Mouse (Mus musculus): Measurements from ENCODE around the gene Ppp2r2d. TPM values are rescaled to one million over a fixed set of nuclear protein-coding genes. Genes with fewer than 3 reads are reported as not detected.

Gene Ppp2r2d
- polyA plus RNA-seq, 1 experiment from 2014 or later, result 76.2 TPM

DNA sequence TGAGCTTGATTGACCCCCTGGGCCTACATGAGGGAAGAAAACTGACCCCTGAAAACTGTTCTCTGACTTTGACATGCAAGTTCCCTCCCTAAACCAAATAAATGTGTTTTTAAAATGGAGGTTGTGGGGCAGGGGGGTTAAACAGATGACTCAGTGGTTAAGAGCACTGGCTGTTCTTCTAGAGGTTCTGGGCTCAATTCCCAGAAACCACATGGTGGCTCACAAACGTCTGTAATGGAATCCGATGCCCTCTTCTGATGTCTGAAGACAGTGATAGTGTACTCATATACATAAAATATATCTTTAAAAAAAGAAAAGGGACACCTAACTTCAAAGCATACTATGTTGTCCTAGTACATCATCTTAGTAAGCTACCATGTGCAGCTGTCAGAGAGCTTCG lies 29.2 kb downstream of the Ppp2r2d start:
- H3K27ac ChIP-seq (ENCODE audit: low read depth, low read length), result no peak overlapping the region
- H3K36me3 ChIP-seq (ENCODE audit: control insufficient read depth, insufficient read depth, low read length), result peaks cover 20% of the 10 kb centered on the region
- WGBS, result 94% methylated on average over 3 of the region's 3 CpGs
- H3K9me3 ChIP-seq (ENCODE audit: control insufficient read depth, low read length), result no peaks in the 10 kb centered on the region
- H3K4me2 ChIP-seq, result no peak overlapping the region
- H3K9ac ChIP-seq (ENCODE audit: low read length), result no peak overlapping the region
- H3K27me3 ChIP-seq (ENCODE audit: control insufficient read depth, insufficient read depth, low read length), result no peaks in the 10 kb centered on the region
- no peaks in the 10 kb centered on the region for H3K4me1 ChIP-seq (ENCODE audit: control insufficient read depth, insufficient read depth, low read length)
- no peak for DNase-seq (ENCODE audit: low spot score, missing footprints)
- ATAC-seq (ENCODE audit: low FRiP score), result no peak
- H3K4me3 ChIP-seq (ENCODE audit: low read depth, low read length), result no peak overlapping the region

DNA sequence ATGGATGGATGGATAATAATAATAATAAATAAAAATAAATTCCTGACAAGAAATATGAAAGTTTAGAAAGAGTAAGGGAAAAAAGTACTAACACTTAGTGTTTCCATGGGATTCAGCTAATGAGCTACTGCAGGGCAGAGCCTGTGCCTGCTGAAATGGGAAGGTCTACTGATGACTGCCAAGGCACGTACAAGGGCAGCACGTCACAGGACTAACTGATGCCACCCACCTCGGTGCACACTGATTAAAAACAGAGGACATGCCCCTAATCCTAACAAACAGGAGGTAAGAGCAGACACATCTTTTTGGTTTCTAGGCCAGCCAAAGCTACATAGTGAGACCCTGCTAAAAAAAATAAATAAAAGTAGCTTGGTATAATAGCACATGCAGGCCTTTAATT lies 37.8 kb downstream of the Ppp2r2d start:
- DNase-seq (ENCODE audit: low spot score, missing footprints) (peak; percentile 59), ATAC-seq (ENCODE audit: low FRiP score) (no peak)
- Histone ChIP-seq H3K27me3 (ENCODE audit: control insufficient read depth, insufficient read depth, low read length) (no peaks in the 10 kb centered on the region), H3K9ac (ENCODE audit: low read length) (no peak overlapping the region), H3K4me3 (ENCODE audit: low read depth, low read length) (no peak overlapping the region), H3K27ac (ENCODE audit: low read depth, low read length) (no peak overlapping the region), H3K9me3 (ENCODE audit: control insufficient read depth, low read length) (no peaks in the 10 kb centered on the region), H3K4me1 (ENCODE audit: control insufficient read depth, insufficient read depth, low read length) (no peaks in the 10 kb centered on the region), H3K4me2 (no peak overlapping the region), H3K36me3 (ENCODE audit: control insufficient read depth, insufficient read depth, low read length) (peaks cover 21% of the 10 kb centered on the region; the same call in 1 of the 2 replicates)
- 97% methylated on average over 3 of the region's 3 CpGs for WGBS

DNA sequence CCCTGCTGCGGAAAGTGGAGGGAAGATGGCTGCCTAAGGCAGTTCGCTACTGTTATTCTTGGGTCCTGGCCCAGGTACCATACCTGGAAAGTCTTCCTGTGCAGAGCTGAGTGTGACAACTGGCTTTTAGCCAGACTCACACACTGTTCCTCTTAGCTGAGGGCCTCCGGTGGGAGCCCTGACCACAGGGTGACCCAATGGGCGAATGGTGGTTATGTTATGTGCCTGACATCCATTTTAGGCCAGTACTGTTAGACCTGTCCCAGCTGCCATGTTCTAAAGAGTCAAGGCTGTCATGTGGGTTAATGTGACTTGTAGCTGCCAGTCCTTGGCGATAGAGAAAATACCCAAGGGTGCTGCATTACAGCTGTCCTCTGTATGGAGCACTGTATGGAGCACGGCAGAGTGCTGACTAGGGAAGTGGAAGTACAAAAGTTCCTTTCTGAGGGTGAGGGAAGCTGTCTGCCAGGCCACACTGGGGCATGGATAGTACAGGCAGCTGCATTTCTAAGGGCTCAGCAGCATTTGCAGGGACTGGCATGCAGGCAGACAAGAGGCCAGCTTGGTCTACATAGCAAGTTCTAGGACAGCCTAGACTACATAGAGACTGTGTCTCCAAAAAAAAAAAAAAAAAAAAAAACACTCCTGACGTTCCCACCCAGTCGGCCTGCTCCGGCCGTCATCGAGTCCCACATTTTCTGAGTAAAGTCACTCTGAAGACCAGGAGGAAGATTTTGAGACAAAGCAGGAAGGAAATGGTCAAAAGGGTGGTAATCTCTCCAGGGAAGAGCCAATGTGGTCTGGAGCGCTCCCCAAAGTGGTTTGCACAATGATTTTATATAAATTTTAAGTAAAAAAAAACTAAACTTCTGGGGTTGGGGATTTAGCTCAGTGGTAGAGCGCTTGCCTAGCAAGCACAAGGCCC lies 39.7 kb downstream of the Ppp2r2d start:
- 87% methylated on average over 12 of the region's 13 CpGs for WGBS
- no peaks in the 10 kb centered on the region for H3K9me3 ChIP-seq (ENCODE audit: control insufficient read depth, low read length)
- H3K27me3 ChIP-seq (ENCODE audit: control insufficient read depth, insufficient read depth, low read length), result no peaks in the 10 kb centered on the region
- no peak overlapping the region for H3K9ac ChIP-seq (ENCODE audit: low read length)
- H3K4me3 ChIP-seq (ENCODE audit: low read depth, low read length), result no peak overlapping the region
- H3K4me1 ChIP-seq (ENCODE audit: control insufficient read depth, insufficient read depth, low read length), result no peaks in the 10 kb centered on the region
- H3K36me3 ChIP-seq (ENCODE audit: control insufficient read depth, insufficient read depth, low read length), result peaks cover 16% of the 10 kb centered on the region; the same call in 1 of the 2 replicates
- no peak overlapping the region for H3K4me2 ChIP-seq
- ATAC-seq (ENCODE audit: low FRiP score), result no peak
- no peak overlapping the region for H3K27ac ChIP-seq (ENCODE audit: low read depth, low read length)
- no peak for DNase-seq (ENCODE audit: low spot score, missing footprints)

DNA sequence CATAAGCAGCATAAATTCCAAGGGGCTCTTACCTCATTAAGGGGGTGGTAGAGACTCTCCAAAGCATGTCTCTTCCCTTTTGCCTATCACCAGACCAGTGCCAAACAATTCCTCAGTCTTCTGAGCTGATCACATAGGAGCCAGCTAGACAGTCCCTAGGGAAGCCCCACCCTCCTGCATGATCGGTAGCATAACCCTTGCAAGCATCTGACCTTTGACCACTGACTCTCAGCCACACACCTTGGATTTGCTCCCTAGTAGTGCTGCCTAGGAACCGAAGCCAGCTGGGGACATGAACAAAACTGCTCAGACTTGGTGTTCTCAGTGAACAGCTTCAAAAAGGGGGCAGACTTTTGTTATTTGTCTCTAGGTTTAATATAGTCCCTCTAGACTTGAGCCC lies 52.2 kb downstream of the Ppp2r2d start:
- no peak overlapping the region for H3K27ac ChIP-seq (ENCODE audit: low read depth, low read length)
- no peak overlapping the region for H3K4me2 ChIP-seq
- no peaks in the 10 kb centered on the region for H3K4me1 ChIP-seq (ENCODE audit: control insufficient read depth, insufficient read depth, low read length)
- ATAC-seq (ENCODE audit: low FRiP score), result no peak
- 84% methylated on average over 2 of the region's 2 CpGs for WGBS
- 0 out of 2 replicates have a peak, but pooled peaks cover 3% of the 10 kb centered on the region for H3K36me3 ChIP-seq (ENCODE audit: control insufficient read depth, insufficient read depth, low read length)
- H3K9ac ChIP-seq (ENCODE audit: low read length), result no peak overlapping the region
- no peak overlapping the region for H3K4me3 ChIP-seq (ENCODE audit: low read depth, low read length)
- DNase-seq (ENCODE audit: low spot score, missing footprints), result no peak
- H3K27me3 ChIP-seq (ENCODE audit: control insufficient read depth, insufficient read depth, low read length), result no peaks in the 10 kb centered on the region
- no peaks in the 10 kb centered on the region for H3K9me3 ChIP-seq (ENCODE audit: control insufficient read depth, low read length)

DNA sequence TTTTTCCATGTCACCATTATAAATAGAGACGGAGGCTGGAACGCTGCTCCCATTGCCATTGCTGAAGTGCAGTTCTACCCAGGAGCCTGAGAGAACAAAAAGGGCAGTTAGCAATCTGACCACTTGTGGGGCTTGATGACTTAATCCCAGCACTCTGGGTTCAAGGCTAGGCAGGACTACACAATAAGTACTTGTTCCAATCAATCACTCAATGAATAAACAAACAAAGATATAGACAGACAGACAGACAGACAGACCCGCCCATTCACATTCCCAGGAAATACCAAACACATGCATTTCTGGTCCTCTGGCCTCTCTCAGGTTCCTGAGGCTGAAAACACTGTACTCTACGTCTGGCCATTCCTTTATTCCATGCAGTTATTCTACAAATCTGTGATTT lies 52.9 kb downstream of the Ppp2r2d start:
- no peak overlapping the region for H3K4me3 ChIP-seq (ENCODE audit: low read depth, low read length)
- ATAC-seq (ENCODE audit: low FRiP score) (no peak), DNase-seq (ENCODE audit: low spot score, missing footprints) (no peak)
- no peak overlapping the region for H3K27ac ChIP-seq (ENCODE audit: low read depth, low read length)
- no peaks in the 10 kb centered on the region for H3K27me3 ChIP-seq (ENCODE audit: control insufficient read depth, insufficient read depth, low read length)
- WGBS, result 86% methylated on average over 4 of the region's 4 CpGs
- H3K4me2 ChIP-seq, result no peak overlapping the region
- H3K4me1 ChIP-seq (ENCODE audit: control insufficient read depth, insufficient read depth, low read length), result no peaks in the 10 kb centered on the region
- no peak overlapping the region for H3K9ac ChIP-seq (ENCODE audit: low read length)
- no peaks in the 10 kb centered on the region for H3K9me3 ChIP-seq (ENCODE audit: control insufficient read depth, low read length)
- H3K36me3 ChIP-seq (ENCODE audit: control insufficient read depth, insufficient read depth, low read length), result 0 out of 2 replicates have a peak, but pooled peaks cover 1% of the 10 kb centered on the region

DNA sequence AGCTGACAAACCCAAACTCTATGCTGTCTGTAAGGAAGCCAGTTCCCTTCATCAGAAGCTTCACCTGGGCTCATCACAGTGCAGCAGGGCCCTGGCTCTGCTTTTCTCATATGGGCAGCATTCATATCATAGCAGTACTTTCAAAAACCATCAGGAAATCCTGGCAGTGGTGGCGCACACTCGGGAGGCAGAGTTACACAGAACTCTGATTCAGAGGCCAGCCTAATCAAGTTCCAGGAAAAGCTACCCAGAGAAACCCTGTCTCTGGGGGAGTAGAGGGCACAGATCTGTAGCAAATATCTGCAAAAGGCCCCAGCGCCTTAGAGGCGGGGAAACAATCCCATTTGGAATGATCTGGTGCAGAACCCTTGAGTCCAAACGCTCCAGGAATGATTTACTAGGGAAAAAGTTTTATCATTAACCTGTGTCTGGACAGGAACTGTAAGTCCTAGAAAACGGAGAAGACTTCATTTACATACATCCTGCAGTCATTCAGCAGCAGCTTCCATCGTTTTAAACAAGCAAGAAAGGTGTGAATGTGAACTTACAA lies 58.1 kb downstream of the Ppp2r2d start:
- Histone ChIP-seq H3K36me3 (ENCODE audit: control insufficient read depth, insufficient read depth, low read length) (no peaks in the 10 kb centered on the region), H3K27me3 (ENCODE audit: control insufficient read depth, insufficient read depth, low read length) (no peaks in the 10 kb centered on the region), H3K4me2 (no peak overlapping the region), H3K4me3 (ENCODE audit: low read depth, low read length) (no peak overlapping the region), H3K9me3 (ENCODE audit: control insufficient read depth, low read length) (no peaks in the 10 kb centered on the region), H3K27ac (ENCODE audit: low read depth, low read length) (no peak overlapping the region), H3K4me1 (ENCODE audit: control insufficient read depth, insufficient read depth, low read length) (peaks cover 19% of the 10 kb centered on the region), H3K9ac (ENCODE audit: low read length) (no peak overlapping the region)
- no peak for ATAC-seq (ENCODE audit: low FRiP score)
- 86% methylated on average over 7 of the region's 7 CpGs for WGBS
- DNase-seq (ENCODE audit: low spot score, missing footprints), result no peak

DNA sequence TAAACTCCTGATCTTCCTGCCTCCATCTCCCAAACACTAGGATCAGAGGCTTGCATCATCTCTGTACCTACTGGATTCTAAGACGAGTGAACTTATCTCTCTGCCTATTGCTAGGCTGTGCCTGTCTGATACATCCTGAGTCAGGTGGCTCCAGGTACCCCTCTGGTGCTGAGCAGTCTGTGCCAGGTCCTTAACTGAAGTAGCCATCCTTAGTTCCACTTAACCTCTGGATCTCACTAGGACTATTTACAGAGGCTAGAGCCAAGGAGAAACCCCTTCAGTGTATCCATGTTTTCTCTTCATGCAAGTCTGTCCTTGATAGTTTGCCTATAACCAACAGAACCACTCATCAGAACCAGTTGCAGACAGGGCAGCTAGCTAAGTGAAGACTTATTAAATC lies 60.6 kb downstream of the Ppp2r2d start:
- Histone ChIP-seq H3K9me3 (ENCODE audit: control insufficient read depth, low read length) (no peaks in the 10 kb centered on the region), H3K4me3 (ENCODE audit: low read depth, low read length) (no peak overlapping the region), H3K27ac (ENCODE audit: low read depth, low read length) (no peak overlapping the region), H3K4me2 (peak overlapping the region; percentile 32; the same call in 1 of the 2 replicates), H3K36me3 (ENCODE audit: control insufficient read depth, insufficient read depth, low read length) (no peaks in the 10 kb centered on the region), H3K9ac (ENCODE audit: low read length) (no peak overlapping the region), H3K4me1 (ENCODE audit: control insufficient read depth, insufficient read depth, low read length) (peaks cover 25% of the 10 kb centered on the region), H3K27me3 (ENCODE audit: control insufficient read depth, insufficient read depth, low read length) (peaks cover 5% of the 10 kb centered on the region; the same call in 1 of the 2 replicates)
- DNase-seq (ENCODE audit: low spot score, missing footprints) (no peak), ATAC-seq (ENCODE audit: low FRiP score) (no peak)
- 87% methylated on average over 1 of the region's 1 CpGs for WGBS

DNA sequence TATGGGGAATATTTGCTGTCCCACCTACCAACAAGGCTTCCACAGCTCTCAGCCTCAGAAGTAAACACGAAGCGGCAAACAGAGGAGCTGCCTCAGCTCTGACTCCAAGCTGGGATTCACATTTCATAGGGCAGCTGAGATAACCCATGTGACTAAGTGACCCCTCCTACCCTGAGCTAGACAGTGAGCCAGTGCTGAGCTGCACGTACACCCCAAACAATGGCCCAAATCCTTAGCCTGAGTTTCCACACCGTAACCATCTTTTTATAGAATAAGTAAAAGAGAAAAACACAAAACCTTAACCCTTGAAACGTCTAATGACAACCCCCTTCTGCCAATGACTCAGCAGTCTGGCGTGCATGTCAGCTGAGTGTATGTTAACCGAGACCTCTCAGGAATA lies 61.2 kb downstream of the Ppp2r2d start:
- Histone ChIP-seq H3K4me1 (ENCODE audit: control insufficient read depth, insufficient read depth, low read length) (peaks cover 25% of the 10 kb centered on the region), H3K9me3 (ENCODE audit: control insufficient read depth, low read length) (no peaks in the 10 kb centered on the region), H3K4me2 (peak overlapping the region; percentile 32), H3K27me3 (ENCODE audit: control insufficient read depth, insufficient read depth, low read length) (peaks cover 5% of the 10 kb centered on the region; the same call in 1 of the 2 replicates), H3K4me3 (ENCODE audit: low read depth, low read length) (0 out of 2 replicates have a peak overlapping the region, but pooled peaks have one; percentile 9), H3K9ac (ENCODE audit: low read length) (no peak overlapping the region), H3K36me3 (ENCODE audit: control insufficient read depth, insufficient read depth, low read length) (no peaks in the 10 kb centered on the region), H3K27ac (ENCODE audit: low read depth, low read length) (no peak overlapping the region)
- DNase-seq (ENCODE audit: low spot score, missing footprints) (peak; percentile 91), ATAC-seq (ENCODE audit: low FRiP score) (peak; percentile 39; the same call in 1 of the 2 replicates)
- WGBS, result 9% methylated on average over 7 of the region's 7 CpGs

DNA sequence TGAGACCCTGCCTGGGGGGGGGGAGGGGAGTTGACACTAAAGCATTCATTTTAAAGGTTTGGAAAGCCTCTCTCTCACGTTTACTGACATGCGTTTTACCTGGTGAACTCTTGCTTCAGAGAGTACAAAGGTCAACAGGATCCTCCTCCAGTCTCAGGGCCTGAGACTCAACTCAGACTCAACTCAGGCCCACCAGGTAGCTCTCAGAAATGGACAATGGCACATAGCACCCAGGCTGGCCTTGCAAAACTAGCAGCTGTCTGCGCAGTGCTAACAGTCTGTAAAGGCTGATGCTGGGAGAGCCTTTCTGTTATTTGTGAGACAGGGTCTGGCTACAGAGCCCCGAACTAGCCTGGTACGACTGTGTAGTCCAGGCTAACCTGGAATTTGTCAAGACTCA lies 62.1 kb downstream of the Ppp2r2d start:
- Histone ChIP-seq H3K4me2 (peak overlapping the region; percentile 85; the same call in 1 of the 2 replicates), H3K27me3 (ENCODE audit: control insufficient read depth, insufficient read depth, low read length) (peaks cover 5% of the 10 kb centered on the region; the same call in 1 of the 2 replicates), H3K4me3 (ENCODE audit: low read depth, low read length) (no peak overlapping the region; the same call in 1 of the 2 replicates), H3K27ac (ENCODE audit: low read depth, low read length) (no peak overlapping the region), H3K36me3 (ENCODE audit: control insufficient read depth, insufficient read depth, low read length) (no peaks in the 10 kb centered on the region), H3K9me3 (ENCODE audit: control insufficient read depth, low read length) (no peaks in the 10 kb centered on the region), H3K9ac (ENCODE audit: low read length) (0 out of 2 replicates have a peak overlapping the region, but pooled peaks have one; percentile 9), H3K4me1 (ENCODE audit: control insufficient read depth, insufficient read depth, low read length) (peaks cover 25% of the 10 kb centered on the region)
- WGBS, result 54% methylated on average over 5 of the region's 5 CpGs
- DNase-seq (ENCODE audit: low spot score, missing footprints) (peak; percentile 86), ATAC-seq (ENCODE audit: low FRiP score) (no peak)
